Mouse (Mus musculus) heart, embryonic 13.5 days (tissue): ENCODE measurements around the gene Ppt2. TPM values are rescaled to one million over a fixed set of nuclear protein-coding genes. Genes with fewer than 3 reads are reported as not detected.

Experiments used
- ATAC-seq: fragments of 200-750 bp; cut with Nextera tagmentation; 2 replicates; pipeline ENCODE4 v1.8.0; 2017; ENCODE audit warnings: moderate TSS enrichment; ENCODE audit not compliant: insufficient number of reproducible peaks, low FRiP score, low TSS enrichment; ENCODE audit errors: extremely low read depth
- H3K27ac ChIP-seq: fragments of 300-500 bp; sonication (generic); replicated peaks from 2 replicates; pipeline ENCODE4 v1.5.1; 2015; ENCODE audit warnings: moderate library complexity, mild to moderate bottlenecking, inconsistent platforms
- H3K27me3 ChIP-seq: fragments of 300-500 bp; sonication (generic); replicated peaks from 2 replicates; pipeline ENCODE4 v1.6.1; 2015; ENCODE audit warnings: mild to moderate bottlenecking, inconsistent platforms
- H3K36me3 ChIP-seq: fragments of 300-500 bp; sonication (generic); 2 replicates; pipeline ENCODE4 v1.6.1; 2015; ENCODE audit warnings: mild to moderate bottlenecking, inconsistent platforms
- H3K4me1 ChIP-seq: fragments of 300-500 bp; sonication (generic); 2 replicates; pipeline ENCODE4 v1.6.1; 2015; ENCODE audit warnings: inconsistent platforms
- H3K4me2 ChIP-seq: fragments of 300-500 bp; sonication (generic); 2 replicates; pipeline ENCODE4 v1.6.1; 2015; ENCODE audit warnings: inconsistent platforms, mild to moderate bottlenecking, moderate library complexity
- H3K4me3 ChIP-seq: fragments of 300-500 bp; sonication (generic); 2 replicates; pipeline ENCODE4 v1.5.1; 2015; ENCODE audit warnings: moderate library complexity, mild to moderate bottlenecking, inconsistent platforms
- H3K9ac ChIP-seq: fragments of 300-500 bp; sonication (generic); 2 replicates; pipeline ENCODE4 v1.6.1; 2015; ENCODE audit warnings: inconsistent platforms, mild to moderate bottlenecking, moderate library complexity
- H3K9me3 ChIP-seq: fragments of 300-500 bp; sonication (generic); 2 replicates; pipeline ENCODE4 v1.6.1; 2016; ENCODE audit warnings: inconsistent platforms
- WGBS: fragments of 180-500 bp; shearing (Covaris S2); methylation state at CpG from one replicate; pipeline ENCODE4 v1.1.7; 2015; ENCODE audit warnings: mixed read lengths; 5-methylcytosine and 5-hydroxymethylcytosine counted together
- polyA plus RNA-seq: library from polyadenylated mRNA; unstranded; fragments of >200 nt; fragmentation: Nextera tagmentation; extraction: Ambion mirVana; gene quantifications from 2 replicates; pipeline ENCODE4 v1.2.1, GENCODE M21; 2015

Gene Ppt2
- polyA plus RNA-seq, 1 experiment from 2014 or later: 27.6 TPM

DNA sequence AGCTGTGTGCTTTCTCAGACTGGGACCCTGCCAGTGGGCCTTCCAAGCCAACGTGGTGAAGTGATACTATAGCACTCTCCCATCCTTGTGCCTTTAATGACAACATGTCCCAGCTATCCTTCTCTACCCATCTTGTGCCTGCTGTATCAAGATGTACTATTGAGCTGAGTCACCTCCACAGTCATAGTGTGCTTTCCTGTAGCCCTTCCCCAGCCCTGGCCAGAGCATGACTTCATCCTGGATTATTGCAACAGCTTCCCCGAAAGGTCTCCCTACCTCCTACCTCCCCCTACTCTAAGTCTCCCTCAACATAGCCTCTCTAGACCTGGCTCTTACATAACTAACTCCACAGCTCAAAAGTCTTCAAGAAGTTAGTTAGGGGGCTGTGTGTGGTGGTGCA is 7.4 kb upstream of the Ppt2 start:
- no peak overlapping the region for H3K4me3 ChIP-seq
- H3K27me3 ChIP-seq: peaks cover 58% of the 10 kb centered on the region
- no peak for ATAC-seq
- peaks cover 24% of the 10 kb centered on the region for H3K4me1 ChIP-seq
- H3K9ac ChIP-seq: no peak overlapping the region
- no peaks in the 10 kb centered on the region for H3K36me3 ChIP-seq
- H3K9me3 ChIP-seq: no peaks in the 10 kb centered on the region
- H3K4me2 ChIP-seq: no peak overlapping the region
- no peak overlapping the region for H3K27ac ChIP-seq
- 59% methylated on average over 2 of the region's 2 CpGs for WGBS

DNA sequence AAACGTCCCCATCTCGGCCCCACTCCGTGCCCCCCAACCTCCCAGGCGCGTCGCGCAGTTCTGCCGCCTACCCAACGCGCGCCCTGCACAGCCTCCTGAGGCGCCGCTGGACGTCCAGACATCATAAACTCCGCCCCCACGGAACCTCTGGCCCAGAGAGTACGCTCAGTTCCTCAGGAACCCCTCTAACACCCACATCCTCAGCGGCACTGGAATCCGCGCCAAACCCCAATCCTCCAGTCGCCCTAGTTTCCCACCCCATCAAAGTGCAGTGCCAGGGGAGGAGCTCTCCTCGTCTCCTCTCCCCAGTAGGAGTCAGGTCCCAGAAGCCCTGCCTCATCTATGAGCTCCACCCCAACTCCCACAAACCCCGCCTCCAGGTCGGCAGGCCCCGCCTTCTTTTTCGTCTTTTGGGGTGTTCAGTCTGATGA is 4.0 kb upstream of the Ppt2 start:
- Histone ChIP-seq H3K4me3 (peak overlapping the region; percentile 49), H3K9me3 (no peaks in the 10 kb centered on the region), H3K9ac (peak overlapping the region; percentile 71), H3K36me3 (no peaks in the 10 kb centered on the region), H3K27me3 (peaks cover 76% of the 10 kb centered on the region), H3K4me2 (peak overlapping the region; percentile 90), H3K27ac (no peak overlapping the region), H3K4me1 (peaks cover 47% of the 10 kb centered on the region)
- WGBS: 1% methylated on average over 26 of the region's 26 CpGs
- ATAC-seq: no peak

DNA sequence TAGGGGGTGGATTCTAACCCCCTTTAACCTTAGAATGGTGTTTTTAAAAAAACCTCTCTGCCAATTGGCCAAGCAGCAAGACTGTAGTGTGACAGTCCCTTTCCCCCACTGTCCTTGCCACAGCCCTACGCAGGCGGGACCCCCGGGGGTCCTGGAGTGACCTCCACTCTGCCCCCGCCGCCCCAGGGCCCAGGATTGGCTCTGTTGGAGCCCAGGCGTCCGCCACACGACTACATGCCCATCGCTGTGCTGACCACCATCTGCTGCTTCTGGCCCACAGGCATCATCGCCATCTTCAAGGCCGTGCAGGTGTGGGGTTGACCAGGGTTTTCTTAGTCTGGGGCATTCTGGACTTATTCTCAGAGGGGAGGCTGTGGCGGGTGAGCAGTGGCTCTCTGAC is 3.3 kb upstream of the Ppt2 start:
- Histone ChIP-seq H3K27me3 (peaks cover 71% of the 10 kb centered on the region), H3K9me3 (no peaks in the 10 kb centered on the region)
- WGBS: 6% methylated on average over 12 of the region's 12 CpGs

DNA sequence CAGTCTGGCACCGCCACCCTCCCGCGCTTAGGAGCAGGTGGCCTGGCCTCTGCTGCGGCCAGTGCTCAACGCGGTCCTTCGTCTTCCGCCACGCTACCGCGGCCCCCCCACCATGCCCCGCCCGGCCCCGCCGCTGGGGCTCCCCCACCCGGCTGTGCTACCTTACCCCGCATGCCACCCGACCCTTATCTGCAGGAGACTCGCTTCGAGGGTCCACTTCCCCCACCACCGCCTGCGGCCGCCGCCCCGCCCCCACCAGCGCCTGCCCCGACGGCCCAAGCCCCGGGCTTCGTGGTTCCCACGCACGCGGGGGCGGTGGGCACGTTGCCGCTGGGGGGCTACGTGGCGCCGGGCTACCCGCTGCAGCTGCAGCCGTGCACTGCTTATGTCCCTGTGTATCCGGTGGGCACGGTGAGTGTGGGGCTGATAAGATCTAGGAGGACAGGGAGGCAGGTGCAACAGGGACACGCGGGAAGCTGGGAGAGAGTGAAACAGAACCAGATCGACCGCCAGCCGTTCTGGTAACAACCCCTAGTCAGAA is 2.5 kb upstream of the Ppt2 start:
- peaks cover 68% of the 10 kb centered on the region for H3K27me3 ChIP-seq
- H3K9ac ChIP-seq: peak overlapping the region; percentile 66
- H3K9me3 ChIP-seq: no peaks in the 10 kb centered on the region
- peak overlapping the region; percentile 90 for H3K4me2 ChIP-seq
- 1% methylated on average over 32 of the region's 48 CpGs for WGBS
- ATAC-seq: no peak
- H3K27ac ChIP-seq: no peak overlapping the region
- peak overlapping the region; percentile 43 for H3K4me3 ChIP-seq
- H3K36me3 ChIP-seq: peaks cover 1% of the 10 kb centered on the region
- peaks cover 56% of the 10 kb centered on the region for H3K4me1 ChIP-seq

More for the DNA sequence above, 3.3 kb upstream of the Ppt2 start:
- peaks cover 48% of the 10 kb centered on the region for H3K4me1 ChIP-seq
- no peak for ATAC-seq
- H3K27ac ChIP-seq: no peak overlapping the region
- H3K36me3 ChIP-seq: no peaks in the 10 kb centered on the region
- H3K4me2 ChIP-seq: peak overlapping the region; percentile 90
- H3K9ac ChIP-seq: peak overlapping the region; percentile 71
- peak overlapping the region; percentile 49 for H3K4me3 ChIP-seq

DNA sequence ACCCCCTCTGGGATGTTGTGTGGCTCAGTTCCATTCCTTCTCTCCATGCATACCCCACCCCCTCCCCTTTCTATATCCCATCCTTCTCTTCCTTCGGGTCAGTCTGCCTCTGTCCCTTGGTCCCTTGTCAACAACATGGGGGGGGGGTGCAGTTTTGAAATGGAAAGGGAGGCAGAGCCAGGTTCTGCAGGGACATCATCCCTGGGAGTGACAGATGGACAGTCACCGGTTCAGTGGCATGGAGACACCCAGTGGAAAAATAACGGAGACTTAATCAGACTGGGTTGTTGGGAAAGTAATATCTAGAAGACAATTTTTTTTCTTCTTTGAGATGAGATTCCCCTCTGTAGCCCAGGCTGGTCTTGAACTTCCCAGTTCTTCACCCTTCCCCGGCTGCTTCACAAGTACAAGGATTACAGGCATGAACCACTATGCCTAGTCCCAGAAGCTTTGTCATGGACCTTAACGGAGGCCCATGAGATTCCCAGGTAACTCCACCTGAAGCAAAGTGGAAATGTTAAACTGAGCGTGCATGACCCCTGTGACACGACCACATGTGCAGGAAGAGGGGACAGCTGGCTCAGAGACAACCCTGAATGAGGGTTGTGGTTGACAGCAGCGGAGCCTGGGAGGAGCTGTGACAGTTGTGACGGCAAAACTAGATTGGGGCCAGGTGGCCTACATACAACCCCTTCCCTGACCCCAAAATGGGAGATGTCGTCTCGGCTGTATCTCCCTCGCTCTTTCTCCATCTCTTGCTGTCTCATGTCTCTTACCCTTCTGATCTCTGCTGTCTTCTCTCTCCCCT is 1.7 kb upstream of the Ppt2 start:
- ATAC-seq: no peak
- Histone ChIP-seq H3K4me3 (peak overlapping the region; percentile 80), H3K36me3 (peaks cover 10% of the 10 kb centered on the region), H3K27me3 (peaks cover 63% of the 10 kb centered on the region), H3K4me2 (peak overlapping the region; percentile 90), H3K9me3 (no peaks in the 10 kb centered on the region), H3K4me1 (peaks cover 60% of the 10 kb centered on the region), H3K27ac (no peak overlapping the region), H3K9ac (peak overlapping the region; percentile 90)
- 15% methylated on average over 12 of the region's 12 CpGs for whole genome bisulfite sequencing

DNA sequence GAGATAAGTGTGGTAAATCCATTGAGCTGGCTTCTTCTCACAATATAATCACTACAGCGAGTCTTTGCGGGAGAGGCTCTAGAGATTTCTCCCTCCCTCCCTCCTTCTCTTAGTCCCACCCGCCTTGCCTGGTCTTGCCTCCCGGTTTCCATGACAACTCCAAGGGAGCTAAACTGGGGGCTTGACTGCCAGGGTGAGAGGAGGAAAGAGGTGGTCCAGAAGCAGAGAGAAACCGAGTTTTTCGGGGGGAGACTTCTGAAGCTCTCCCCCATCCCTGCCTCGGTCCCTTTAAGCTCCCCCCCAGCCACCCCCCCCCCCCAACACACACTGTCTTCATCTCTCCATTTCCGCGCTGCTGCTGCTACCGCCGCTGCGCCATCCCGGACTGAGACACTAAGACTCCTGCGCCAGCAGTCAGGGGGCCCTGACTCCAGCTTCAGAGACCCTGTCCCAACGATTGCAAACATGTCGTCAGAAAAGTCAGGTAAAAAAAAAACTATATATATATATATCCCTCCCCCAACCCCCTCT is 976 bp upstream of the Ppt2 start, which contains the start of gene Prrt1:
Prrt1 (plus strand) TSS at position 313 of the 531 bp plus-strand sequence.
- Histone ChIP-seq H3K36me3 (peaks cover 13% of the 10 kb centered on the region), H3K27me3 (peaks cover 58% of the 10 kb centered on the region), H3K4me2 (peak within 1 kb of the TSS; percentile 90), H3K4me3 (peak within 1 kb of the TSS; percentile 80), H3K9me3 (no peaks in the 10 kb centered on the region), H3K9ac (peak within 1 kb of the TSS; percentile 90), H3K4me1 (peaks cover 60% of the 10 kb centered on the region), H3K27ac (peak within 1 kb of the TSS; percentile 96)
- 3% methylated on average over 15 of the region's 16 CpGs for WGBS
- ATAC-seq: no peak

DNA sequence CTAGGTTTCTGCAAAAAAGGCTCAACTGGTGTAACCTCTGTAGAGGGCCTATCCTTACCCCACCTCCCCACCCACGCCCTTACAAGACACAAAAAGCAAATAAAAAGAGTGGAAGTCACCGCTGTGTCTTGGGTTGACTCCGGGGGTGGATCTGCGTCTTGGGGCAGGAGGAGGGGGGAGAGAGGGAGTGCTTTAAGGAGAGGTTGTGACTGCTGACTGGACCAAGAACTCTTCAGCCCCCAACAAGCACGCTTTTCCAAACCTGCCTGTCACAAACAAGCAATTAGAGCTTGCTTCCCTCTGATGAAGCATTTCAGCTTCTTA is 296 bp upstream of the Ppt2 start:
- H3K4me1 ChIP-seq: peaks cover 60% of the 10 kb centered on the region
- peak overlapping the region; percentile 80 for H3K4me3 ChIP-seq
- peaks cover 20% of the 10 kb centered on the region for H3K36me3 ChIP-seq
- H3K27me3 ChIP-seq: peaks cover 52% of the 10 kb centered on the region
- peak overlapping the region; percentile 90 for H3K9ac ChIP-seq
- H3K27ac ChIP-seq: peak overlapping the region; percentile 96
- no peak for ATAC-seq
- H3K4me2 ChIP-seq: peak overlapping the region; percentile 90
- no peaks in the 10 kb centered on the region for H3K9me3 ChIP-seq
- 38% methylated on average over 5 of the region's 5 CpGs for WGBS

DNA sequence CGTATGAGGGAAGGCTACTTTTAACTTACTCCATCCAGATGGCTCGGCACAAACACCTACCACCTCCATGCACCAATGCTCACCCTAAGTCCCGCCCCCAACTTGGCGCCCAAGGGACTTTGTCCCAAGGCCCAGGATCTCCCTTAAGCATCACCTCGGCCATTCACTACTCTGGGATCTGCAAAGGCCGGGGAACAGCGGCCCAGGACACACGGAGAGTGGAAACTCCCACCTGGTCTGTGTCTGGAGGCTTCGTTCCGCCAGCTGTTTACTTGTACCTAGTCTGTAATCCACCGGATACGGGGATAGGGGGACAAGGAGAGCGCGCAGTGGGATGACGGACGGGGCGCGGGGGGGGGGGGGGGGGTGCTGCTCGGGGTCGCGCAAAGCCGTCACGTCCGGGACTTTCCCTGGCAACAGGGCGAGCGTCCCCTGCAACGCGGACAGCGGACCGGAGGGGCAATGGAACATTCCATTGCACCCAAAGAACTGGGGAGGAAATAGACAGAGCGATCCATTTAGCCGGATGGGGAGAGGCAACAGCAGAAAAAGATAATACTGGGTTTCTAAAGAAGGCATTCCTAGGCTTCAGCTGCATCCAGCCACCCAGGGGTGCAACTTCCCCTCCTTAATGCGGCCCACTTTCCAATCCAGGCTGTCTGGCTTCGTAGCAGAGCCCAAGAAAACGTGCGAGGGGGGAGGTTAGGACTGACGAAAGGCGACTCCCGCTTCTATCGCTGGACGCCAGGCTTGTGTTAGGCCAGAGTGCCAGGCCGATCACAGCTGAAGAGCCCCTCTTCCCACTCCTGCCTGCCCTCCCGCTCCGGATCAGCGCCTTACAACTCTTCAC is 992 bp downstream of the Ppt2 start:
- peaks cover 57% of the 10 kb centered on the region for H3K4me1 ChIP-seq
- peak overlapping the region; percentile 90 for H3K4me2 ChIP-seq
- peaks cover 33% of the 10 kb centered on the region for H3K36me3 ChIP-seq
- no peaks in the 10 kb centered on the region for H3K9me3 ChIP-seq
- whole genome bisulfite sequencing: under 1% methylated on average over 43 of the region's 45 CpGs
- H3K9ac ChIP-seq: peak overlapping the region; percentile 90
- peaks cover 39% of the 10 kb centered on the region for H3K27me3 ChIP-seq
- peak overlapping the region; percentile 96 for H3K27ac ChIP-seq
- ATAC-seq: peak; percentile 74
- H3K4me3 ChIP-seq: peak overlapping the region; percentile 80

DNA sequence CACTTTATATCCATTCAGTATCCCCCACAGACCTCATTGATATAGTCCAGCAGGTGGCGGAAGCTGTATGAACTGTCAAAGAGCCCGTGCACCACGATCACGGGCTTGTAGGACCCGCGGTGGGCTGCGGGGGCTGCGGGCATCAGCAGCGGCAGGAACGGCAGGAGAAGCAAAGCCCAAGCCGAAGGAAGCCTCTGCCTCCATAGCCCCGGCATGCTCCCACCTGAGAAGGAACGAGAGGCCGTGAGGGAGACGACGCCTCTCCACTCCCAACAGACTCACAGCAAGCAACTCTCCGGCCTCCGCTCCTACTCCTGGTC is 1.6 kb downstream of the Ppt2 start:
- H3K4me2 ChIP-seq: peak overlapping the region; percentile 90
- no peaks in the 10 kb centered on the region for H3K9me3 ChIP-seq
- peak overlapping the region; percentile 80 for H3K4me3 ChIP-seq
- H3K9ac ChIP-seq: peak overlapping the region; percentile 90
- under 1% methylated on average over 18 of the region's 18 CpGs for WGBS
- ATAC-seq: no peak
- H3K27me3 ChIP-seq: peaks cover 33% of the 10 kb centered on the region
- peak overlapping the region; percentile 96 for H3K27ac ChIP-seq
- peaks cover 38% of the 10 kb centered on the region for H3K36me3 ChIP-seq
- H3K4me1 ChIP-seq: peaks cover 51% of the 10 kb centered on the region

DNA sequence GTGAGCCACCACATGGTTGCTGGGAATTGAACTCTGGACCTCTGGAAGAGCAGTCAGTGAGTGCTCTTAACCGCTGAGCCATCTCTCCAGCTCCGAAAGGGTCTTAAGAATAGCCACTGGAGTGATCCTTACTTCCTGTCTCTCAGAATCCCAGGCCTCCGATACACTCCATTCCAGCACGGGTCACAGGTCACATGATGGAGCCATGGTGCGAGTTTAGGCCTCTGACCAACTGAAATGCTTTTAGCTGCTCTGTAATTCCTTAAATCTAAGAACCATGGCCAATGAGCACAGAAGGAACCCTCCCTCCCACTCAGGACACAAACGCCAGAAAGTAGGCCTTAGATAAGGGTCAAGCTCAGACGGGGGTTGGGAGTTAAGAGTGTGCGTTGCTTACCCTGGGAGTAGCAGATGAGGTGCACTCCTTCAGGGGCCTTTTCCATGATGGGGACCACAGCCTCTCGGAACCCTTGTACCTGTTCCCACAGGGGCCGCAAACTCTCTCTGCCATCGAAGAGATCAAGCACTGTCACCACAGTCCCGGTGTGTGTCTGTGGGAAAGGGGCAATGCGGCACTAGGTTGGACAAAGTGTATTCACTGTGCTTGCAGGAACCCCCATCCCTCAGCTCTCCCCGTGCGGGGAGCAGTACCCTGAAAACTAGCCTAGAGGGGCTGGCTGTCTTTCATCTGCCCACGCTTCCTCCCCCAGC is 2.1 kb downstream of the Ppt2 start:
- Histone ChIP-seq H3K27me3 (peaks cover 28% of the 10 kb centered on the region), H3K27ac (0 out of 2 replicates have a peak overlapping the region, but pooled peaks have one; percentile 96), H3K4me3 (peak overlapping the region; percentile 80), H3K36me3 (peaks cover 44% of the 10 kb centered on the region), H3K4me1 (peaks cover 46% of the 10 kb centered on the region), H3K4me2 (peak overlapping the region; percentile 90), H3K9ac (peak overlapping the region; percentile 90), H3K9me3 (no peaks in the 10 kb centered on the region)
- WGBS: 41% methylated on average over 16 of the region's 16 CpGs
- no peak for ATAC-seq
